Mouse (Mus musculus): ENCODE measurements around the gene B3galt1.

DNA sequence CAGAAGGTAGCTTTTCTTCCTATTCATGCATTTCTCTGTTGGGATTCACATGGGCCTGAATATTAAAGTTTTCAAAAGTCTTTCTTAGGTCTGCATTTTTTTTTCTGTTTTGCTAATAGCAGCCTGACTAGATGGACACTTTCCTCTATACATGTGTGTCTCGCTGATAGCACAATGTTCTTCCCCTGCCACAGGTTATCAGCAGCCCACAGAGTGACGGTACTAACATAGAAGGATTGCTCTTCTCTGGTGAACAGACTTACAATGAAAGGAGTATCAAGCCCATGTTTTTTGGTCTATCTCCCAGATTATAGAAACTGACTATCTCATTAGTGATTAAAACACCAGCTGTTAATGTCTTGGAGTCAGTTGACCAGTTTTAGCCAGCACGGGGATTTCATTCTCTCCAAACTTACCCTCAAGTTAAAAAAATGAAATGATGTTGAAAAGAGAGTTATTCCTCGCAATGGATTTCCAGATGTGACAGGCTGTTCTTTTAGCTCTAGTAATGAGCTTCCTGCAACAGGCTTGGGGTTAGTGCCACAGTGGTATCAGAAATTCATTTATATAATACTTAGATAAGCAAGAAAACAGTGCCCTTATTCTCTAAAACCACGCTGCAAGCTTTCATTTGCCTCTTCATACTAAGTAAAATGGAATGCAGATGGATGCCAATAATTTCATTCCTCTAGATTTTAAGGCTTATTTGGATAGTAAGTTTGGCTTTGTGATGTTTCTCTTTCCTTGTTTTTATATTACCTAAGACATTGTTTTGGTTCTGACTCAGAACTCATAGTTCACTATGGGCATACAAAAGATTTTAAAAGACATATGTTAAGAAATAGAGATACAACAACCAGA, 263.6 kb downstream of the B3galt1 start:
- no peak for TF ChIP-seq GATA1 (IDR thresholded peaks at IDR 0.05; ENCODE audit: borderline replicate concordance, low read length)
- no peak for TF ChIP-seq FLI1 (IDR thresholded peaks at IDR 0.05; ENCODE audit: low read length)
